Mouse (Mus musculus) limb, embryonic 14.5 days (tissue): ENCODE results near the gene Plekho1. TPM values are rescaled to one million over a fixed set of nuclear protein-coding genes. Genes with fewer than 3 reads are reported as not detected.
"Not testable (repeated sequence)": the region's sequence is repeated elsewhere in the genome, so short reads cannot be mapped to it uniquely, and the experiment has no call there.

Source experiments
- ATAC-seq: fragments of 200-750 bp; cut with Nextera tagmentation; 2 replicates; pipeline ENCODE4 v1.8.0; 2017; ENCODE audit warnings: low read depth, moderate number of reproducible peaks, moderate TSS enrichment; ENCODE audit not compliant: low FRiP score
- DNase-seq: peaks from one replicate; pipeline ENCODE4 v3.0.0-alpha.2; 2015; ENCODE audit warnings: low spot score
- H3K27ac ChIP-seq: fragments of 300-500 bp; sonication (generic); replicated peaks from 2 replicates; pipeline ENCODE4 v1.5.1; 2014; ENCODE audit warnings: low read depth, mild to moderate bottlenecking, low read length, moderate library complexity, mixed read lengths
- H3K27me3 ChIP-seq: fragments of 300-500 bp; sonication (generic); 2 replicates; pipeline ENCODE4 v1.6.1; 2014; ENCODE audit warnings: low read length, mixed read lengths; ENCODE audit not compliant: control insufficient read depth, insufficient read depth
- H3K36me3 ChIP-seq: fragments of 300-500 bp; sonication (generic); 2 replicates; pipeline ENCODE4 v1.6.1; 2014; ENCODE audit warnings: mild to moderate bottlenecking, low read length, moderate library complexity, mixed read lengths; ENCODE audit not compliant: control insufficient read depth, insufficient read depth
- H3K4me1 ChIP-seq: fragments of 300-500 bp; sonication (generic); 2 replicates; pipeline ENCODE4 v1.6.1; 2014; ENCODE audit warnings: antibody characterized with exemption, low read length, mixed read lengths; ENCODE audit not compliant: control insufficient read depth, insufficient read depth
- H3K4me2 ChIP-seq: fragments of 300-500 bp; sonication (generic); replicated peaks from 2 replicates; pipeline ENCODE4 v1.6.1; 2014; ENCODE audit warnings: low read depth, mild to moderate bottlenecking, low read length, moderate library complexity; ENCODE audit not compliant: severe bottlenecking
- H3K4me3 ChIP-seq: fragments of 300-500 bp; sonication (generic); replicated peaks from 2 replicates; pipeline ENCODE4 v1.5.1; 2014; ENCODE audit warnings: low read length
- H3K9ac ChIP-seq: fragments of 300-500 bp; sonication (generic); 2 replicates; pipeline ENCODE4 v1.6.1; 2014; ENCODE audit warnings: mild to moderate bottlenecking, low read depth, low read length, moderate library complexity; ENCODE audit not compliant: severe bottlenecking
- H3K9me3 ChIP-seq: fragments of 300-500 bp; sonication (generic); 2 replicates; pipeline ENCODE4 v1.6.1; 2016; ENCODE audit warnings: low read length; ENCODE audit not compliant: control insufficient read depth
- POLR2A ChIP-seq: fragments of 200-500 bp; IDR thresholded peaks from 2 replicates; pipeline ENCODE4 v1.8.0; 2012; ENCODE audit warnings: inconsistent platforms, mild to moderate bottlenecking, moderate library complexity, borderline replicate concordance; ENCODE audit not compliant: insufficient read depth, insufficient read length; ENCODE audit errors: extremely low read depth
- WGBS: fragments of 180-500 bp; shearing (Covaris S2); extraction: QIAGEN DNeasy Blood & Tissue Kit; methylation state at CpG from one replicate; pipeline ENCODE4 v1.1.7; 2014; 5-methylcytosine and 5-hydroxymethylcytosine counted together
- polyA plus RNA-seq, 2 experiments: library from polyadenylated mRNA; depleted of rRNA in 1 of 2; stranded (reverse) in 1 of 2; unstranded in 1 of 2; fragments of >200 nt; fragmentation: Nextera tagmentation in 1 of 2; extraction: Ambion mirVana in 1 of 2; gene quantifications; 2 replicates each; pipeline versions ENCODE4 v1.2.1 to v1.2.3; 2012 to 2014

The Plekho1 gene
- polyA plus RNA-seq, 2 experiments, result 38.0 to 120 TPM

DNA sequence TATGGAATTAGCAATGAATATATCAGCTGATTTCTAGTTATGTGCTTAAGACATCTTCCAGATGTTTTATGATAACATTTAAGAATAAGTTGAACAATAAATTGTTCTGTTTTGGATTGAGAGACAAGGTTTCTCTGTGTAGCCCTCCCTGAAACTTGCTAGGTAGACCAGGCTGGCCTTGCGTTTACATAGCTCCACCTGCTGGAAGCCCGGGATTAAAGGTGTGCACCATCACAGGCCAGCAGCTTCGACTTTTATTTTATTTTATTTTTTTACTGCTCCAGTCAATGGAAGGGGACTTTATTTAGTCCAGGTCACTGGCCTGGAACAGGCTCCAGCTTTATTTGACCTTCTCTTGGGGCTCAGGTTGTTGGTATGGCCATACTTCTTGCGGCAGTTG is 32.1 kb downstream of the Plekho1 start:
- Histone ChIP-seq H3K9ac (no peak overlapping the region), H3K9me3 (no peaks in the 10 kb centered on the region), H3K27me3 (no peaks in the 10 kb centered on the region), H3K4me1 (no peaks in the 10 kb centered on the region), H3K27ac (no peak overlapping the region), H3K36me3 (no peaks in the 10 kb centered on the region), H3K4me3 (no peak overlapping the region), H3K4me2 (no peak overlapping the region)
- 40% methylated on average over 4 of the region's 4 CpGs for WGBS
- TF ChIP-seq POLR2A, result no peak
- ATAC-seq (no peak), DNase-seq (no peak)

DNA sequence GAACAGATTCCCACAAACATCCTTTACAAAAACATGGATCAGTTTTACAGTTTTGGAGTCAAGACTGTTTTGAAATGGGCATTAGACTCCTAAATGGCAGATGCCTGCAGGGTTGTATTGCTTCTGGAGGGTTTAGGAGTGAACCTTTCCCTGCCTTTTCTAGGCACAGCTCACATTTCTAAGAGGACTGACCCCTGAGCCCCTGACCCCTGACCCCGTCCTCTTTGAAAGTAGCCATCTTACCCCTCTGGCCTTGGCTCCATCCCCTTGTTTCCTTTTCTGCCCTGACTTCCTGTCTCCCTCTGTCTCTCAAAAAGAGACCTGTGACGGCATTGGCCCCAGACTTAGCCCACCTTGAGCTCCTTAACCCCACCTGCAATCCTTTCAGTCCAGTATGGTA is 32.6 kb downstream of the Plekho1 start:
- no peak for TF ChIP-seq POLR2A
- H3K27ac ChIP-seq, result no peak overlapping the region
- 32% methylated on average over 2 of the region's 2 CpGs for WGBS
- H3K9me3 ChIP-seq, result no peaks in the 10 kb centered on the region
- no peak overlapping the region for H3K4me3 ChIP-seq
- no peaks in the 10 kb centered on the region for H3K36me3 ChIP-seq
- H3K9ac ChIP-seq, result no peak overlapping the region
- no peak overlapping the region for H3K4me2 ChIP-seq
- DNase-seq, result no peak
- ATAC-seq, result no peak
- no peaks in the 10 kb centered on the region for H3K4me1 ChIP-seq
- no peaks in the 10 kb centered on the region for H3K27me3 ChIP-seq

DNA sequence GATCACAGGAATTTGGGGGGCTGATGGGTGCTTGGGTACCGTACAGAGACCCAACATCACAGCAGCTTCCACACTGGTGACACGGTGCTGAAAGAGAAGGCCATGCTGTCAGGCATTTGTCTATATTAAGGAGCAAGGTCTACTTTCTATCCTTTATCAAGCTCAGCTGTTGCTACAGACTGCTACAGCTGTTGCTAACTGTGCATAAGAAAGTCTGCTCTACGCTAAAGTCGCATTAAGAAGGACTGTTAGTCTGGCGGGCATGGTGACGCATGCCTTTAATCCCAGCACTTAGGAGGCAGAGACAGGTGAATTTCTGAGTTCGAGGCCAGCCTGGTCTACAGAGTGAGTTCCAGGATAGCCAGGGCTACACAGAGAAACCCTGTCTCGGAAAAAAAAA is 33.6 kb downstream of the Plekho1 start:
- not testable (repeated sequence) for H3K36me3 ChIP-seq, H3K4me2 ChIP-seq, DNase-seq, H3K9ac ChIP-seq, H3K27me3 ChIP-seq, H3K9me3 ChIP-seq, ATAC-seq, H3K27ac ChIP-seq, H3K4me1 ChIP-seq, H3K4me3 ChIP-seq
- 79% methylated on average over 8 of the region's 8 CpGs for WGBS

DNA sequence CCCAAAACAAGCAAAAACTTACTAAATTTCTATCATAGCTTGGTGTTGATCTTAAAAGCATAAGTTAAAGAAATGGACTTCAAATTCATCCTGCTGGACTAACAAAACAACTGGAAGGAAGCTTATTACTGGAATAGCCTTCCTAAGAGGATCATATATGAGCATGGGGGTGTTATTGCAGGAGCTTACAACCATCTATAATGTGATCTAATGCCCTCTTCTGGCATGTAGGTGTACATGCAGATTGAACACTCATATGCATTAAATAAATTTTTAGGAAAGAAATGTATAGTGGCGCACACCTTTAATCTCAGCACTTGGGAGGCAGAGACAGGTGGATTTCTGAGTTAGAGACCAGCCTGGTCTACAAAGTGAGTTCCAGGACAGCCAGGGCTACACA is 36.0 kb downstream of the Plekho1 start:
- DNase-seq (no peak), ATAC-seq (no peak)
- Histone ChIP-seq H3K4me3 (no peak overlapping the region), H3K4me1 (no peaks in the 10 kb centered on the region), H3K9ac (no peak overlapping the region), H3K9me3 (no peaks in the 10 kb centered on the region), H3K36me3 (no peaks in the 10 kb centered on the region), H3K4me2 (no peak overlapping the region), H3K27me3 (no peaks in the 10 kb centered on the region), H3K27ac (no peak overlapping the region)
- WGBS, result 97% methylated on average over 1 of the region's 1 CpGs
- no peak for TF ChIP-seq POLR2A

DNA sequence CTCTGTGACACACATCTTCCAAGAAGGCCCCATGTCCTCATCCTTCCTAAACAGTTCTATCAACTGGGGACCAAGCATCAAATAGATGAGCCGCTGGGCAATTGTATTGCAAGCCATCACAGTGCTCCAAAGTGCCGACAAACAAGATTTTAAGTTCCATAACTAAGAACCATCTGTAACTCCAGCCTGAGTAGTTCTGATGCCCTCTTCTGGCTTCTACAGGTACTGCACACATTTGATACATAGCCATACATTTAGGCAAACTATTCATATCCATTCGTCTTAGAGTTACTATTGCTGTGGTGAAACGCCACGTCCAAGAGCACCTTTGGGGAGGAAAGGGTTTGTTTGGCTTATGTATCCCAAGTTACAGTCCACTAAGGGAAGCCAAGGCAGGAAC is 36.7 kb downstream of the Plekho1 start:
- ATAC-seq, result no peak
- H3K36me3 ChIP-seq, result no peaks in the 10 kb centered on the region
- no peaks in the 10 kb centered on the region for H3K9me3 ChIP-seq
- TF ChIP-seq POLR2A, result no peak
- H3K27ac ChIP-seq, result no peak overlapping the region
- DNase-seq, result no peak
- no peaks in the 10 kb centered on the region for H3K27me3 ChIP-seq
- H3K4me1 ChIP-seq, result no peaks in the 10 kb centered on the region
- no peak overlapping the region for H3K9ac ChIP-seq
- no peak overlapping the region for H3K4me2 ChIP-seq
- H3K4me3 ChIP-seq, result no peak overlapping the region
- 83% methylated on average over 5 of the region's 5 CpGs for WGBS

DNA sequence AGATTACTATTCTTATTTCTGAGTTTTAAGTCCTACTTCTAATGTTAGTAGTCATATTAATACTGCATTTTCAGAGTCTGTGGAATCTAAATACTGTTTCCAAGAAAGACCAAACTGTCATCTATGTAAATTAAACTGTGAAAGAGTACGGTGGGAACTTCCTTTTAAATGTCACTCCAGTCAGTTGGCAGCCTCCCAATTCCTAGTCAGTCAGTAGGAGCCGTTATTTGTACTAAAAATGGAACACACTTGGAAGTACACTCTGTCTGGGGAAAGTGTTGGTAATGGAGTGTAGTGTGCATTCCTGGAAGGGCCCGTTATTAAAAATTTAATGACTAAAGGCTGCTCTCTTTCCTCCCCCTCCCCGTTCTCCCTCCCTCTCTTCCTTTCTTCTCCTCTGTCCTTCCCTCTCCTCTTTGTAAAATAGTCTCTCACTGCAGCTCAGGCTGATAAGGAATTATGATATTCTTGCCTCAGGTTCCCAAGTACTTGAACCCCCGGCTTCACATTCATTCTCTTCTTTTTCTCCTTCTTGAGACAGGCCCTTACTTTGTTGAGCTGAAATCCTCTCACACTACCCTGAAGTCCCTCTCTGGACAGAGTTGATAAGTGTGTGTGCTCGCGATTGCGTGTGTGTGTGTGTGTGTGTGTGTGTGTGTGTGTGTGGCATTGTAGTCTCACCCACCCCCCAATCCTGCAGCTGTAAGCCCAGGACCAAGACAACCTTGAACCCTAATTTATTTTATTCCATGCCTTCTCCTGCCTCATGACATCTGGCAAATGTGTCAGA is 38.2 kb downstream of the Plekho1 start:
- H3K4me2 ChIP-seq, result no peak overlapping the region
- peak overlapping the region; percentile 1; the same call in 1 of the 2 replicates for H3K27ac ChIP-seq
- no peak for TF ChIP-seq POLR2A
- H3K9ac ChIP-seq, result no peak overlapping the region
- H3K4me3 ChIP-seq, result no peak overlapping the region
- H3K27me3 ChIP-seq, result no peaks in the 10 kb centered on the region
- 58% methylated on average over 8 of the region's 8 CpGs for WGBS
- no peaks in the 10 kb centered on the region for H3K36me3 ChIP-seq
- peak; percentile 42; the same call in 1 of the 2 replicates for ATAC-seq
- H3K4me1 ChIP-seq, result no peaks in the 10 kb centered on the region
- no peaks in the 10 kb centered on the region for H3K9me3 ChIP-seq
- peak; percentile 64 for DNase-seq
